Mouse (Mus musculus): ENCODE data around the gene Ly9.

Ly9 gene

GRCm38 (mm10) chr1:171584584-171584983 lies 22.6 kb downstream of the Ly9 start:
- DNase-seq (ENCODE audit: low spot score) = no peak

GRCm38 (mm10) chr1:171577168-171577567 lies 30.0 kb downstream of the Ly9 start:
- no peak for DNase-seq (ENCODE audit: low spot score)

- no peak for DNase-seq (ENCODE audit: low spot score)
These were observed 38.8 kb downstream of the Ly9 start for GRCm38 (mm10) chr1:171568436-171568835.

DNA sequence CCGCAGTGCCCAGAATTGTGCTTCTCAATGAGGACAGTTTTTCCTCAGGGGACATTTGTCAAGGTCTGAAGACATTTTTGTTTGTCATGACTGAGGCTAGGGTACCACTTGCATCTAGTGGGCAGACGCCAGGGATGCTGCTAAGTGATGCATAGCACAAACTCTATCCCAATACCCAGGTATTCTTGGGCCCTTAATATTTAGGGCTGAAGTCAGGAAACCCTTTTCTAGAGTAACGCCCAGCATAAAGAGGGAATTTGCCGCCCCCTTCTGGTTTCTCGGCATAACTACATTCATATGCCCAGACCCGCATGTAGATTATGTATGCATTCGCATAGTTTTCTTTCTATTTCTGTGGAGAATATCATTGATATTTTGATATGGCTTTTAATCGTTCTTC lies 40.4 kb downstream of the Ly9 start:
- peak; percentile 31 for DNase-seq (ENCODE audit: low spot score)

DNA sequence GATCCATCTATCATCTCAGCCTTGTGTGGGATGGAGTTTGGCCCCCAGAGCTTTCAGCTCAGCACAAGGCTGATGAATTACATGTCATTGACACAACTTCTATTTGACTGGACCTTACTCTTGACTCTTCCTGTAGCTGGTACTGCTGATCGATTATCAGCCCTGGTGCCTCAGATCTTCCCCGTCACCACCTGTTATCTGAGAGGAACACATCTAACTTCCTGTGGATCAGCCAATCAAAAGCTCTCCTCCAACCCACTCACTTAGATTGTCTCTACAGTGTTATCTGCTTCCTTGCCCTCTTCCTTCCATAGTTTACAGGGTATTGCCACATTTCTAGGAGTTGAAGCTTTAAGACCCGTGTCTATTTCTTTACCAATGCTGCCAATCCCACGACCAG lies 41.3 kb downstream of the Ly9 start:
- DNase-seq (ENCODE audit: low spot score) = no peak

- peak; percentile 9 for DNase-seq (ENCODE audit: low spot score)
These were observed 43.0 kb downstream of the Ly9 start for GRCm38 (mm10) chr1:171564247-171564646.

- DNase-seq (ENCODE audit: low spot score) = no peak
These were observed 44.2 kb downstream of the Ly9 start for GRCm38 (mm10) chr1:171563042-171563441.

DNA sequence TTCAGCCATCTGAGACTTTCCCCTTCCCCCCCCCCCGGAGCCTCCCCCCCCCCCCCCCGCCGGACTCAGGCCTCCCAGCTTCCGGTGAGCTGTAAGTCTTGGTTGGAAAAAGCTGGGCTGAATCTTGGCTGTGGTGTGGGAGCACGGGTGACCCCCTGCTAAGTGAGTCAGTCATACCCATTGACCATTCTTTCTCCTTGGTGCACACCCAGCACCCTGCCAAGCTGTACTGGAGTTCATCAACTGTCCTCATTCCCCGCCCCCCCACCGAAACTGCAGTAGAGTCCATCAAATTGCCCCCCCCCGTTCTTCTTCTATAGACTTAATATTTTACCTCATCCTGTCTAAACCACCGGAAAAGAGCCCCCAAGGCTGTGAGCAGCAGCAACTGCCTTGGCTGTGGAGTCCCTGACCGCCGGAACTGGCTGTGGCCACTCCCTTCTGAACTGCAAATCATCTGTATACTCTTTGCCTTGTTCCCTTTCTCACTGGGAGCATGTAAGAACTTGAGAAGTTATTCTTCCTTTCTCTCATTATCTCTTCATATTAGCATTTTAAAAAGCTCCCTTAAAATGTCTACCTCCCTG lies 45.5 kb downstream of the Ly9 start:
- no peak for DNase-seq (ENCODE audit: low spot score)

DNA sequence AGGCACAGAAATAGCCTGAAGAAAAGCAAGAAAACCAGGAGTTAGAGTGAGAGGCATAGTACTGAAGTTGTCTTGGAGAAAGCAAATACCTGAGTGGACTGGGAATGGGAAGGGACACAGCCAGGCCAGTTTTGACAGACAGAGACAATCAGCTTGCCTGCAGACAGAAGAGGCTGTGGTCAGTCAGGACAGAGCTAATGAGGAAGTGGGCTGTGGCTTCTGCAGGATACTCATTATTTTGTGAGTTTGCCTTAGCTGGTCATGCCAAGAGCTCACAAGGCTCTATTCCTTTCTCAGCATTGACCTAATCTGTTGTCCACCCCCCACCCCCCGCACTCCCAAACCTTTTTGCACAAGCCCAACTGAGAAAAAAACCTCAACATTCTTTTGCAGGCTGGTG lies 46.0 kb downstream of the Ly9 start:
- DNase-seq (ENCODE audit: low spot score) = no peak

DNA sequence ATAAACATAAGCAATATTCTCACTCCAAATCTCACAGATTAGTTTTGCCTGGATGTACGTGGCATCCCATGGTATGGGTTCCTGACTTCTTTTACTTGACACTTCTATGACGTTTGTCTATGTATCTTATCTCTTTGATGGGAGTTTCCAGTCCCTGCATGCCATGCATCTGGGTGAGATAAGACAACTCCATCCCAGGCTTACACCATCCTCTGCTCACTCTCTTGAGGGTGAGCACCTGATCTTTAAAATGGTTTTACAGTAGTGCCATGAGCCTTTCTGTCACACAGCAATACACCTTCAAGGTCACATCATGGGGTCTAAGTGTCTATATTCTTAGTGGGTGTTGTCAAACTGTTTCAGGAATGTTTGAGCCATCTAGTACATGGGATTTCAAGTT lies 46.9 kb downstream of the Ly9 start:
- DNase-seq (ENCODE audit: low spot score) = no peak

- DNase-seq (ENCODE audit: low spot score) = no peak
These were observed 48.3 kb downstream of the Ly9 start, which contains the start of gene Cd244a for GRCm38 (mm10) chr1:171558898-171559297. Gene Cd244a (plus strand): TSS chr1:171559193.

DNA sequence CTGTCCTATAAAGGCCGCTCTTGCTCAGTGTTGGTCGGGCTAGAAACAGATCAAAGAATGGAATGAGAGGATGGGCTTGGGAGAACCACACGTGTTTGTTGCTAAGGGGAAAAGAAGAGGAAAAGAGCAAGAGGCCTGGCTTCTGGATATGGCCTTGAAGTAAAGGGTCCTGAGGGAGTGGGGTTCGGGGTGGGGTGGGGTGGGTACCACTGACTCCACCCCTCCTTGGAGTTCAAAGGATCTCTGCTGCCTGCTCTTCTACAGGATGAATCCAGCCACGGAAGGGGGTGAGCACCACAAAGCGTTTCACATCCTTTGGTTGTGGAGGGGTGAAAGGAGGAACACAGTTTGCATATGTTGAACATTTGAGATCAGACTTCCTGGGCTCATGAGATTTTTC lies 48.8 kb downstream of the Ly9 start:
- DNase-seq (ENCODE audit: low spot score) = no peak

DNA sequence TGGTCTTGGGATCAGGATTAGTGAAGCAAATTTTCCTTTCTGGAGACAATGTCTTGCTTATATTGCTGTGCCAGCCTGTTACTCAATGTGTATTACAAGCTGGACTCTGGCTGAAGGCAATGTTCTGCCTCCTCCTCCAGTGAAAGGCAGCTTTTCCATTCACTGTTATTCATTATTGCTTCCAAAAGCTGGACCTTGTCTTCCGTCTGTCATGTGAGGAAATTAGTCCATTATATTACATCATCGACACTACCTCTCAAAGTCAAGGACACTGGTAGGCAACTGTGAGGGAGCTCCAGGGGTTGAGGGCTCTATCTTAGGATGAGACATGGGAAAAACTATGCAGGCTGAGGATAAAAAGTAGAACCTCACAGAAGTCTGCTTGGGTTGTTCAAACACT lies 50.8 kb downstream of the Ly9 start:
- no peak for DNase-seq (ENCODE audit: low spot score)

DNA sequence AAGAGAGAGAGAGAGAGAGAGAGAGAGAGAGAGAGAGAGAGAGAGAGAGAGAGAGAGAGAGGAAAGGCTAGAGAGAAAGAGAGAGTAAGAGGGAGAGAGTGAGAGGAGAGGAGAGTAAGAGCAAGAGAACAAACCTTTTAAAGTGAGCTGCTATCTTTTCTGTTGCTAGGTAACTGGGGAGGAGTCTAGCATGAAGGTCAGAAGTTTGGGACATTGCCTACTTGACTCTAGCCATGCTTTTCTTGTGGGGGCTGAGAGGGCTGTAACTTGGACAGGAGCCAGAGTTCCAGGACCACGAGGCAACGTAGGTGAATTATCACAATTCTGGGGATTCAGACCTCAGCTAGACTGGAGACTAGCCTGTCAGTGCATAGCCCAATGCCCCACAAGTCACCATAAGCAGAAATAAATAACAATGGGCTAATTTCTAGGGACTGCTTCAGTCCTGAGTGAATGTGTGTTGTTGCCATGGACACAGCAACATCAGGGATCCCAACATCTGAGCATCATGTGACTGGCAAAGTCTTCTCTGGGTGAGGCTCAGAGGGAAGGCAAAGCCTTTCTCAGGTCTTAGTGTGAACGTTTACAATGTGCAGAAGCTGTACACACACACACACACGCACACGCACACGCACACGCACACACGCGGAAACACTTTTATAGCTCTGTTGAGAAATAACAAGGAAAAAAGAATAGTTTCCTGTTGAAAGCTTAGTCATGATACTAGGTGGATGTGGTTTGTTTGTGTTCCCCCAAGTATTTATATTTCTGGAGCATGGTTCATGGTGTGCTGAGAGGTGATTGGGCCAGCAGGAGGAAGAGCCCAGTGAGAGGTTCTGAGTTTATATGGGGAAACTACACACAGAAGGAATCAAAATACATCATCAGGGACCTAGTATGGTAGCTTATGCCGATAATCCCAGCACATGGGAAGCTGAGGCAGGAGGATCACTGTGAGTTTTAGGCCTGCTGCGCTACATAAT lies 53.6 kb downstream of the Ly9 start:
- DNase-seq (ENCODE audit: low spot score) = no peak

- DNase-seq (ENCODE audit: low spot score) = no peak
These were observed 55.0 kb downstream of the Ly9 start for GRCm38 (mm10) chr1:171552230-171552629.

- no peak for DNase-seq (ENCODE audit: low spot score)
These were observed 55.9 kb downstream of the Ly9 start for GRCm38 (mm10) chr1:171551326-171551725.

GRCm38 (mm10) chr1:171540694-171541093 lies 66.5 kb downstream of the Ly9 start:
- no peak for DNase-seq (ENCODE audit: low spot score)

All from ovary, postnatal 36 days (tissue).